Mouse (Mus musculus) lung, adult 2 months (tissue): ENCODE measurements around the gene Hist1h2af. TPM values are rescaled to one million over a fixed set of nuclear protein-coding genes. Genes with fewer than 3 reads are reported as not detected.

Experiments used
- DNase-seq: peaks from one replicate; pipeline ENCODE4 v3.0.0; 2022
- H3K4me1 ChIP-seq: fragments of 200-500 bp; 2 replicates; pipeline ENCODE4 v1.6.1; 2011; ENCODE audit warnings: low read length; ENCODE audit not compliant: control insufficient read depth, insufficient read depth
- H3K4me3 ChIP-seq: fragments of 200-500 bp; replicated peaks from 2 replicates; pipeline ENCODE3; 2011; ENCODE audit warnings: low read depth, mild to moderate bottlenecking, control low read depth, low read length; ENCODE audit errors: extremely low read depth
- CTCF ChIP-seq: fragments of 200-500 bp; IDR thresholded peaks from 2 replicates; pipeline ENCODE4 v1.5.1; 2011; ENCODE audit warnings: mild to moderate bottlenecking, low read length, control low read depth; ENCODE audit not compliant: insufficient read depth
- POLR2A ChIP-seq: fragments of 200-500 bp; IDR thresholded peaks from 2 replicates; pipeline ENCODE4 v1.6.1; 2011; ENCODE audit warnings: low read depth, mild to moderate bottlenecking, control low read depth, low read length, borderline replicate concordance; ENCODE audit errors: extremely low read depth
- WGBS: fragments of 180-500 bp; shearing (Covaris S2); methylation state at CpG from one replicate; pipeline ENCODE4 v1.1.7; 2018; 5-methylcytosine and 5-hydroxymethylcytosine counted together
- polyA plus RNA-seq: library from polyadenylated mRNA; depleted of rRNA; stranded (reverse); fragments of >200 nt; gene quantifications from 2 replicates; pipeline ENCODE4 v1.2.3, GENCODE M21; 2012

Gene Hist1h2af
- polyA plus RNA-seq, 1 experiment = 47.1 TPM

GRCm38 (mm10) chr13:23500424-23501200, 33.1 kb upstream of the Hist1h2af start:
- TF ChIP-seq POLR2A = no peak
- TF ChIP-seq CTCF = no peak
- Histone ChIP-seq H3K4me3 (no peak overlapping the region), H3K4me1 (no peaks in the 10 kb centered on the region)
- 21% methylated on average over 17 of the region's 17 CpGs for WGBS
- DNase-seq = no peak

DNA sequence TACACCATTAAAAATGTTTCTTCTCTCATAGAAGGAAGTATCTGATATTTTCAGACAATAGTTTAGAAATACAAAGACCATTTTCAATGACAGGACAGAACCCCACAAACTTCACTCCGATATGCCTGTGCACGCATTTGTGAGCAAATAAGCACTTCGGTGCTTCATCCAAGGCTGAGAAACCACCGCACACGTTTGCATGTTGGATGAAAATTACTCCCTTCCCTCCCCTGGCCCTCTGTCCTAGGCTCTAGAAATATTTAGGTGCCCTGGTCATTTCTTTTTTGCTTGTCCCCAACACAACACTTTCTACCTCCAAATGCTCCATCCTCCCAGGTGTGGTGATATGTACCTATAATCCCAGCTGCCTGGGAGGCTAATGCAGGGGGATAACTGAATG, 32.2 kb upstream of the Hist1h2af start:
- WGBS = 48% methylated on average over 5 of the region's 5 CpGs
- DNase-seq = no peak
- TF ChIP-seq POLR2A (no peak), CTCF (no peak)
- H3K4me3 ChIP-seq = no peak overlapping the region
- H3K4me1 ChIP-seq = no peaks in the 10 kb centered on the region

- no peak for DNase-seq
- WGBS = 57% methylated on average over 9 of the region's 9 CpGs
- TF ChIP-seq POLR2A = no peak
- TF ChIP-seq CTCF = no peak
- no peak overlapping the region for H3K4me3 ChIP-seq
- no peaks in the 10 kb centered on the region for H3K4me1 ChIP-seq
These were observed 31.6 kb upstream of the Hist1h2af start for GRCm38 (mm10) chr13:23502031-23502567.

DNA sequence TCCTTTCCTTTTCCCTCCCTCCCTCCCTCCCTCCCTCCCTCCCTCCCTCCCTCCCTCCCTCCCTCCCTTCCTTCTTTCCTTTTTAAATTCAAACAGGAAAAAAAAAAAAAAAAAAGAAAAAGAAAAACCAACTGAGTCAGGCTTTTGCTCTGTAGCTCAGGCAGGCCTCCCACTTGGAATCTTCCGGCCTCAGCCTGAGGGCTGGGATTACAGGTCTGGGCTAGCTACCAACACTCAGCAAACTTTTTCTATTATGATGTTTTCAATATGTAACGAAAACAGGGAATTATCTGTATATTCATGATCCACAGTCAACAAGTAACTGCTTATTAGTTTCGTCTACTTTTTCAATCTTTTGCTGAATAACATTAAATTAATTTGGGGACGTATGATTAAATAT, 30.8 kb upstream of the Hist1h2af start:
- no peak overlapping the region for H3K4me3 ChIP-seq
- no peaks in the 10 kb centered on the region for H3K4me1 ChIP-seq
- 77% methylated on average over 4 of the region's 4 CpGs for WGBS
- TF ChIP-seq CTCF (no peak), POLR2A (no peak)
- DNase-seq = no peak

DNA sequence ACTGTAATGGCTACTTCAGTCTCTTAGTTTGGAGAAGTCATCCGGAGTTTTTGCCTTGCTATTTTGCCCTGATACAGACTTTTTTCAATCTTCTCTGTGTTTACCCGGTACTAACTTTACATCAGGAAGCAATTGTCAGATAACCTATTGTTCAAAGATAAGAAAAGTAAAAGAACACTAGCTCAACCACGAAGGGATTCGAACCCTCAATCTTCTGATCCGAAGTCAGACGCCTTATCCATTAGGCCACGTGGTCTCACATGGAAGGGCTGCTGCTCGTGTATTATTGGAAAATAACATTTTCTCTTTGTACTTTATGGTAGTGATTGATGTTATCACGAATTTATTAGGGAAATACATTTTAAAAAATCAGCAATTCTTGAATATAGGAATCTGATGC, 29.9 kb upstream of the Hist1h2af start:
- TF ChIP-seq POLR2A = no peak
- TF ChIP-seq CTCF = no peak
- no peak for DNase-seq
- WGBS = 8% methylated on average over 9 of the region's 9 CpGs
- Histone ChIP-seq H3K4me3 (no peak overlapping the region), H3K4me1 (no peaks in the 10 kb centered on the region)

- 50% methylated on average over 14 of the region's 14 CpGs for WGBS
- no peak for DNase-seq
- Histone ChIP-seq H3K4me3 (no peak overlapping the region), H3K4me1 (no peaks in the 10 kb centered on the region)
- TF ChIP-seq CTCF = no peak
- no peak for TF ChIP-seq POLR2A
These were observed 27.9 kb upstream of the Hist1h2af start for GRCm38 (mm10) chr13:23505662-23506345.

GRCm38 (mm10) chr13:23506351-23506750, 27.4 kb upstream of the Hist1h2af start:
- no peak for TF ChIP-seq CTCF
- TF ChIP-seq POLR2A = no peak
- no peak overlapping the region for H3K4me3 ChIP-seq
- DNase-seq = no peak
- H3K4me1 ChIP-seq = no peaks in the 10 kb centered on the region
- WGBS = 44% methylated on average over 13 of the region's 13 CpGs

DNA sequence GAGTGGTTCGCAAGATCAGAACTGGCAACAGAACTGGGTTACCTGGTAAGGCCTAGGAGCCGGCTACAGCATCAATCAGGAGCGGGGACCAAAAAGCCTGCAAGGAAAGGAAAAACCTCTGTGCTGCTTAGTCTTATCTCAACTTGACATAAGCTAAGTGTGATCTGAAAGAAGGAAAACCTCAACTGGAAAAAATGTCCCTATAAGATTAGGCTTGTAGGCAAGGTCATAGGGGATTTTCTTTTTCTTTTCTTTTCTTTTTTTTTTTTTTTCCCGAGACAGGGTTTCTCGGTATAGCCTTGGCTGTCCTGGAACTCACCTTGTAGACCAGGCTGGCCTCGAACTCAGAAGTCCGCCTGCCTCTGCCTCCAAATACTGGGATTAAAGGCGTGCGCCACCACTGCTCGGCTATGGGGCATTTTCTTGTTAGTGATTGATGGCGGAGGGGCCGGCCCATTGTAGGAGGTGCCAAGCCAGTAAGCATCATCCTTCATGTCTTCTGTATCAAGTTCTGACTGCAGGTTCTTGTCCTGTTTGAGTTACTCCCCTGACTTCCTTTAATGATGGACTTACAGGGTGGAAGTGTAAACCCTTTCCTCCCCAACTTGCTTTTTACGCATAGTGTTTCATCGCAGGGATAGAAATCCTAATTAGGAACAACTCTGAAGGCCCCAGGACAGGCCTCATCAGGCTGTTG, 26.7 kb upstream of the Hist1h2af start:
- H3K4me3 ChIP-seq = no peak overlapping the region
- no peak for DNase-seq
- WGBS = 60% methylated on average over 14 of the region's 14 CpGs
- TF ChIP-seq POLR2A (no peak), CTCF (no peak)
- no peaks in the 10 kb centered on the region for H3K4me1 ChIP-seq

GRCm38 (mm10) chr13:23510127-23510526, 23.6 kb upstream of the Hist1h2af start:
- Histone ChIP-seq H3K4me1 (no peaks in the 10 kb centered on the region), H3K4me3 (no peak overlapping the region)
- no peak for TF ChIP-seq CTCF
- TF ChIP-seq POLR2A = no peak
- WGBS = 26% methylated on average over 1 of the region's 1 CpGs
- no peak for DNase-seq
